Mouse (Mus musculus) ES-Bruce4 (cell line): ENCODE data around the gene Fam81a. TPM values are rescaled to one million over a fixed set of nuclear protein-coding genes. Genes with fewer than 3 reads are reported as not detected.

Experiments
- H3K27ac ChIP-seq: 2 replicates; pipeline ENCODE4 v1.5.1; 2012; ENCODE audit warnings: low read length, inconsistent platforms; ENCODE audit not compliant: insufficient read depth
- H3K27me3 ChIP-seq: 2 replicates; pipeline ENCODE4 v1.6.1; 2012; ENCODE audit warnings: mild to moderate bottlenecking, low read length, inconsistent platforms; ENCODE audit not compliant: control insufficient read depth, poor library complexity, insufficient read depth, severe bottlenecking
- H3K36me3 ChIP-seq: 2 replicates; pipeline ENCODE4 v1.6.1; 2012; ENCODE audit warnings: inconsistent platforms, mild to moderate bottlenecking, low read length, moderate library complexity; ENCODE audit not compliant: control insufficient read depth, poor library complexity, insufficient read depth, severe bottlenecking
- H3K4me1 ChIP-seq: one replicate; pipeline ENCODE4 v1.8.1; 2011; ENCODE audit warnings: low read length; ENCODE audit not compliant: control insufficient read depth, insufficient read depth
- H3K4me3 ChIP-seq: 2 replicates; pipeline ENCODE4 v1.5.1; 2011; ENCODE audit warnings: low read depth, mild to moderate bottlenecking, low read length
- H3K9ac ChIP-seq: 2 replicates; pipeline ENCODE4 v1.6.1; 2012; ENCODE audit warnings: low read depth, mild to moderate bottlenecking, inconsistent platforms; ENCODE audit not compliant: poor library complexity, severe bottlenecking
- H3K9me3 ChIP-seq: replicated peaks from 2 replicates; pipeline ENCODE4 v1.6.1; 2012; ENCODE audit warnings: mild to moderate bottlenecking, low read length, inconsistent platforms; ENCODE audit not compliant: control insufficient read depth, poor library complexity, insufficient read depth, severe bottlenecking
- CTCF ChIP-seq: IDR thresholded peaks from one replicate; pipeline ENCODE4 v1.8.1; 2011; ENCODE audit warnings: low read depth, low read length
- EP300 ChIP-seq: IDR thresholded peaks from 2 replicates; pipeline ENCODE4 v1.6.1; 2011; ENCODE audit warnings: low read depth, low read length; ENCODE audit not compliant: insufficient read depth
- POLR2A ChIP-seq: IDR thresholded peaks from one replicate; pipeline ENCODE4 v1.8.1; 2011; ENCODE audit warnings: low read length; ENCODE audit not compliant: insufficient read depth
- polyA plus RNA-seq: library from polyadenylated mRNA; stranded (reverse); fragments of >200 nt; gene quantifications from 2 replicates; pipeline ENCODE4 v1.2.4, GENCODE M21; 2011; ENCODE audit warnings: low read depth; ENCODE audit not compliant: missing spikeins, insufficient read depth, insufficient read length

Fam81a gene
- polyA plus RNA-seq, 1 experiment = 8.3 TPM

GRCm38 (mm10) chr9:70168973-70169372 is 26.6 kb upstream of the Fam81a start:
- H3K36me3 ChIP-seq = no peaks in the 10 kb centered on the region

DNA sequence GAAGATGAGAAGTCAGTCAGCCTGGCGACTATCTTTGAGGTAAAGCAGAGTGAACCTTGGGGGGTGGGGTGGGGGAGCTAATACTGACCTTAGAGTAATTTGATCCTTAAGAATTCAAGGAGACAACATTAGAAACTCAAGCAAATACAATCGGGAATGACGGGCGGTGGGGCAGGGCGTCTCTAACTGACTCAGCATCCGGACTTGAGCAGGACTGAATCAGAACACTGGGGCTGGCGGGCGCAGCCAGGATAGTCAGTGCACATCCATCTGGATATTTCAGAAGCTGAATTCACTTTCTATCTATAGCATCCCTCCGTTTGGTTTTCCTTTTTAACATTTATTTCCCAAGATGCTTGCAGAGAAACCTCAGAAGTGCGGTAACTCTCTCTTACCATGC is 17.7 kb upstream of the Fam81a start:
- TF ChIP-seq EP300 (0 out of 2 replicates have a peak, but pooled peaks have one; percentile 34), CTCF (no peak)

More at GRCm38 (mm10) chr9:70168973-70169372, 26.6 kb upstream of the Fam81a start:
- no peaks in the 10 kb centered on the region for H3K4me1 ChIP-seq
- no peak overlapping the region for H3K4me3 ChIP-seq
- no peaks in the 10 kb centered on the region for H3K9me3 ChIP-seq
- no peak overlapping the region for H3K27ac ChIP-seq
- TF ChIP-seq CTCF (peak; percentile 93), POLR2A (no peak), EP300 (no peak)
- H3K9ac ChIP-seq = no peak overlapping the region
- H3K27me3 ChIP-seq = no peaks in the 10 kb centered on the region

GRCm38 (mm10) chr9:70147618-70148017 is 5.3 kb upstream of the Fam81a start:
- Histone ChIP-seq H3K4me1 (no peaks in the 10 kb centered on the region), H3K36me3 (no peaks in the 10 kb centered on the region)
- TF ChIP-seq EP300 = no peak
- no peak for TF ChIP-seq POLR2A
- TF ChIP-seq CTCF = no peak

More for the DNA sequence above, 17.7 kb upstream of the Fam81a start:
- peaks cover 6% of the 10 kb centered on the region for H3K4me1 ChIP-seq
- H3K27me3 ChIP-seq = no peaks in the 10 kb centered on the region
- H3K36me3 ChIP-seq = no peaks in the 10 kb centered on the region
- H3K27ac ChIP-seq = no peak overlapping the region
- H3K9me3 ChIP-seq = no peaks in the 10 kb centered on the region
- H3K9ac ChIP-seq = no peak overlapping the region
- H3K4me3 ChIP-seq = no peak overlapping the region

DNA sequence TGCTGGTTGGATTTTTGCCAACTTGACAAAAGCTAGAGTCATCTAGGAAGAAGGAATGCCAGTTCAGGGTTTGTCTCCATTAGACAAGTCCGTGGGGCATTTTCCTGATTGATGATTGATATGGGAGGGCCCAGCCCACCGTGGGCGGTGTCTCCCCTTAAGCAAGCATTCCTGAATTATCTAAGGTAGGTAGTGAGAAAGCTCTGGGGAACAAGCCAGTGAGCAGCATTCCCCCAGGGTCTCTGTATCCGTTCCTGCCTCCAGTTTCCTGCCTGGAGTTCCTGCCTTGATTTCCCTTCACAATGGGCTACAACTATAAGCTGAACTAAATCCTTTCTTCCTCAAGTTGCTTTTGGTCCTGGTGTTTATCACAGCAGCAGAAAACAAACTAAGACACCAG is 3.1 kb upstream of the Fam81a start:
- Histone ChIP-seq H3K4me3 (no peak overlapping the region), H3K4me1 (peaks cover 1% of the 10 kb centered on the region), H3K36me3 (no peaks in the 10 kb centered on the region), H3K27ac (no peak overlapping the region), H3K9ac (no peak overlapping the region), H3K9me3 (no peaks in the 10 kb centered on the region), H3K27me3 (no peaks in the 10 kb centered on the region)
- TF ChIP-seq EP300 = no peak
- no peak for TF ChIP-seq POLR2A
- no peak for TF ChIP-seq CTCF

More at GRCm38 (mm10) chr9:70147618-70148017, 5.3 kb upstream of the Fam81a start:
- Histone ChIP-seq H3K4me3 (no peak overlapping the region), H3K9ac (no peak overlapping the region), H3K9me3 (0 out of 2 replicates have a peak, but pooled peaks cover 8% of the 10 kb centered on the region), H3K27me3 (no peaks in the 10 kb centered on the region), H3K27ac (no peak overlapping the region)

DNA sequence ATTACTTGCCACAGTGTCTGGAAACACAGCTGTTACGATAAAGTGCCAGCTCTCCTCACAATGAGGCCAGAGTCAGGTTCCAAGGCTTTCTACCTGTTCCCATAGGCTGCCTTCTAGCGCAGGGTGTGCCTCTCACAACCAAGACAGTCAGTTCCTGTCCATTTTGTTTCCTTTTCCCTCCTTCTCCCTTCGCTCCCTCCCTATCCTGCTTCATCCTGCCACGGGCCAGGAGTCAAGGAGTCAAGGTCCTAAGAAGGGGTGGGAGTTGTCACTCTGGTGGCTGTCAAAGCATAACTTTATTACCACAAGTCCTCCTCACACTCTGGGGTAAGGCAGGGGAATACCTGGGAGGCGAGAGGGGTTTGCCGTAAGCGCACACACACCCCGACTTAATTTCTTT is 966 bp upstream of the Fam81a start:
- H3K9me3 ChIP-seq = no peaks in the 10 kb centered on the region
- TF ChIP-seq CTCF (no peak), POLR2A (no peak), EP300 (no peak)
- H3K27me3 ChIP-seq = no peaks in the 10 kb centered on the region
- peaks cover 1% of the 10 kb centered on the region for H3K4me1 ChIP-seq
- H3K4me3 ChIP-seq = no peak overlapping the region
- H3K9ac ChIP-seq = no peak overlapping the region
- no peak overlapping the region for H3K27ac ChIP-seq
- H3K36me3 ChIP-seq = no peaks in the 10 kb centered on the region

- Histone ChIP-seq H3K27ac (no peak overlapping the region), H3K9me3 (no peaks in the 10 kb centered on the region), H3K27me3 (no peaks in the 10 kb centered on the region), H3K4me1 (peaks cover 1% of the 10 kb centered on the region), H3K9ac (no peak overlapping the region), H3K36me3 (no peaks in the 10 kb centered on the region), H3K4me3 (peak overlapping the region; percentile 72)
- TF ChIP-seq POLR2A = no peak
- no peak for TF ChIP-seq EP300
- no peak for TF ChIP-seq CTCF
These were observed 454 bp downstream of the Fam81a start for GRCm38 (mm10) chr9:70141885-70142326.
